Mouse (Mus musculus): Measurements from ENCODE around the gene Sec24b. TPM values are rescaled to one million over a fixed set of nuclear protein-coding genes. Genes with fewer than 3 reads are reported as not detected.

Gene Sec24b
- polyA plus RNA-seq, 1 experiment from 2014 or later = 33.5 TPM

DNA sequence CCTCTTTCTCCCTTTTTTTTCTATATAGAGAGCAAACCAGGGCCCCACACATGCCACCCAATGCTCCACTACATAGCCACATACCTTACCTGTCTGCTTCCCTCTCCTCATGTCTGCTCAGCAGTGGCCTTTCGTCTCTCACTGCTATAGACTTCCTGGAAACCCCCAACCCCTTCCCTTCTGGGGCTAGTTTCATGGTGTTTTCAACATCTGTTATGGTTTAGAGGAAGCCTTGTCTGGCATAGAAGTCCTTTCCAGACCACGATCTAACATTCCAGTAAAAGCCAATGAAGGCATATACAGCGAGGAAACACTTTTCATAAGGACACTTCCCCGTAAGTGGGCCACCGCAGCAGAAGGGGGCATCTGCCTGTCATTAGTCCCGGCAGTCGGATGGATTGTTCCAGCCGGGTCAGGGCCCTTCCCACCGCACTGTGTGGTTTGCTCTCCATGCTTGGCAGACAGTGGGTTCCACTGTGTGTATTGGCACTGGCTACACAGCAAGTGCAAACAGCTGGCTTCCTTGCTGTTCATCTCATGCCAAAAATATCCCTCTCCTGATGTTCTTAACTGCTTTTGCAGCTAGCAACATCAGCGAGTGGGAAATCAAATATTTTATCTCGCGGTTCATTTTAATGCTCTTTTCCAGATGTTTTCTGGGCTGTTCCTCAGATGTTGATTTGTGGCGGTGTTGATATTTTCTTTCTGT, 25.2 kb upstream of the Sec24b start:
- WGBS = 32% methylated on average over 13 of the region's 13 CpGs

DNA sequence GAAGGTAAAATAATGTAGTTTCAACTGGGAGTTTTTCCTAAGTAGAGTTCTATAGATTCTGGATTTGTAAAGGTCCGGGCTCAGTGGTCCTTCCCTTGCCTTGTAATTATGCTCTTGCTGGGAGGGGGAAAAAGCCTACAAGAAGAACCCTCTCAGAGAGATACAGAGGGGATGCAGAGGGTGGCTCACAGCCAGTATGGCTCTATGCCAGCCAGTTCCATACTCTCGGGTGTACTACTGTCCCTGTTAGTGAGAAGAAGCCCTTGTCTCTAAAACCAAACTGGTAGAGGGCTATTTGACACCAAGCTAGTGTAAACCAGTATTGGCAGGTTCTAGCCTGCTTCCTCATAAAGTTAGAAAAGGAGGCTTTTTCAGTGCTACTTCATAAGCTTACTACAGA, 22.0 kb upstream of the Sec24b start:
- Histone ChIP-seq H3K27ac (replicated peaks; ENCODE audit: low read depth, low read length) (no peak overlapping the region), H3K27me3 (replicated peaks; ENCODE audit: control insufficient read depth, insufficient read depth, low read length) (no peaks in the 10 kb centered on the region), H3K36me3 (ENCODE audit: control insufficient read depth, insufficient read depth, low read length) (no peaks in the 10 kb centered on the region), H3K4me1 (ENCODE audit: control insufficient read depth, insufficient read depth, low read length) (no peaks in the 10 kb centered on the region), H3K4me3 (ENCODE audit: low read depth, low read length) (no peak overlapping the region), H3K4me2 (ENCODE audit: low read depth, low read length) (no peak overlapping the region), H3K9ac (ENCODE audit: low read depth, low read length) (no peak overlapping the region), H3K9me3 (ENCODE audit: control insufficient read depth, low read length) (no peaks in the 10 kb centered on the region)
- 50% methylated on average over 2 of the region's 2 CpGs for WGBS
- DNase-seq (ENCODE audit: low spot score) (no peak), ATAC-seq (ENCODE audit: low read depth) (no peak)

More for the DNA sequence above, 25.2 kb upstream of the Sec24b start:
- DNase-seq (ENCODE audit: low spot score) = peak; percentile 93
- peak; percentile 93 for ATAC-seq (ENCODE audit: low read depth)
- no peaks in the 10 kb centered on the region for H3K9me3 ChIP-seq (ENCODE audit: control insufficient read depth, low read length)
- H3K36me3 ChIP-seq (ENCODE audit: control insufficient read depth, insufficient read depth, low read length) = no peaks in the 10 kb centered on the region
- H3K27me3 ChIP-seq (replicated peaks; ENCODE audit: control insufficient read depth, insufficient read depth, low read length) = no peaks in the 10 kb centered on the region; the same call in 1 of the 2 replicates
- H3K4me1 ChIP-seq (ENCODE audit: control insufficient read depth, insufficient read depth, low read length) = no peaks in the 10 kb centered on the region
- H3K4me3 ChIP-seq (ENCODE audit: low read depth, low read length) = no peak overlapping the region
- H3K9ac ChIP-seq (ENCODE audit: low read depth, low read length) = no peak overlapping the region
- H3K4me2 ChIP-seq (ENCODE audit: low read depth, low read length) = peak overlapping the region; percentile 35
- no peak overlapping the region for H3K27ac ChIP-seq (replicated peaks; ENCODE audit: low read depth, low read length)

- Histone ChIP-seq H3K27ac (replicated peaks; ENCODE audit: low read depth, low read length) (no peak overlapping the region), H3K36me3 (ENCODE audit: control insufficient read depth, insufficient read depth, low read length) (no peaks in the 10 kb centered on the region), H3K4me3 (ENCODE audit: low read depth, low read length) (no peak overlapping the region), H3K4me1 (ENCODE audit: control insufficient read depth, insufficient read depth, low read length) (no peaks in the 10 kb centered on the region), H3K4me2 (ENCODE audit: low read depth, low read length) (no peak overlapping the region), H3K9ac (ENCODE audit: low read depth, low read length) (no peak overlapping the region), H3K27me3 (replicated peaks; ENCODE audit: control insufficient read depth, insufficient read depth, low read length) (no peaks in the 10 kb centered on the region), H3K9me3 (ENCODE audit: control insufficient read depth, low read length) (no peaks in the 10 kb centered on the region)
- DNase-seq (ENCODE audit: low spot score) = no peak
- 73% methylated on average over 6 of the region's 6 CpGs for WGBS
- ATAC-seq (ENCODE audit: low read depth) = no peak
Measured at GRCm38 (mm10) chr3:130080666-130081065, 19.3 kb upstream of the Sec24b start.

DNA sequence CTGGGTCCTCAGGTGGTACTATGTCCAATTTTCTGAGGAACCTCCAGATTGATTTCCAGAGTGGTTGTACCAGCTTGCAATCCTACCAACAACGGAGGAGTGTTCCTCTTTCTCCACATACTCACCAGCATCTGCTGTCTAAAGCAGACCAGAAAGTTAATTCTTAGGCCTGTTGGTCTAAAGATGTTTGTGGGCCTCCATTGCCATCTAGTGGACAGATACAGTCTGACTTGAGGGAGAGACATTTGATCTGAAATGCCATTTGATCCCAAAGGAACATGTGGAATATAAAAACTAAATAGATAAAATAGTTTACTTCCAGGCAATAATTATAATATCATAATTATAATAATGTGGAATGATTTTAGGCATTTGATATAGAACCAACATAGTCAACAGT, 18.4 kb upstream of the Sec24b start:
- Histone ChIP-seq H3K4me1 (ENCODE audit: control insufficient read depth, insufficient read depth, low read length) (no peaks in the 10 kb centered on the region), H3K27me3 (replicated peaks; ENCODE audit: control insufficient read depth, insufficient read depth, low read length) (no peaks in the 10 kb centered on the region), H3K9ac (ENCODE audit: low read depth, low read length) (no peak overlapping the region), H3K27ac (replicated peaks; ENCODE audit: low read depth, low read length) (no peak overlapping the region), H3K9me3 (ENCODE audit: control insufficient read depth, low read length) (no peaks in the 10 kb centered on the region), H3K4me2 (ENCODE audit: low read depth, low read length) (no peak overlapping the region), H3K36me3 (ENCODE audit: control insufficient read depth, insufficient read depth, low read length) (no peaks in the 10 kb centered on the region), H3K4me3 (ENCODE audit: low read depth, low read length) (no peak overlapping the region)
- 5% methylated on average over 1 of the region's 1 CpGs for WGBS
- DNase-seq (ENCODE audit: low spot score) (peak; percentile 85), ATAC-seq (ENCODE audit: low read depth) (no peak; the same call in 1 of the 2 replicates)

DNA sequence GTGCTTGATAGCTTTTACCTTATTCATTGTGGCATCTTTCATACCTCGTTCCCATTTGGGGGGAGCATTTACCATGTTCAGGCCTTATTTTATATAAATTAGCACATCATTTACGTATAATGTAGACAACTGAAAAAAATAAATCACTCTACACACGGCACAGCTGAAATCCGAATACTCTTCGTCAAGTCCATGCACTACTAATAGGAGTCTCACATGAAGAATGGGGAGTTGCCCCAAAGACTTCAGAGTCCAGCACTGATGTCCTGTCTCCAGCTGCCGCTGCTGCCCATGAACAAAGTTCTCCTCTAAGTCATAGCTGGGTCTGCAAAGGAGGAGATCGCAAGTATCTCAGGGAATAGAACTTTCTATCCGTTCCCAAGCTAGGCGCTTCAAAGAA, 15.9 kb upstream of the Sec24b start:
- no peak overlapping the region for H3K9ac ChIP-seq (ENCODE audit: low read depth, low read length)
- WGBS = 89% methylated on average over 9 of the region's 9 CpGs
- H3K4me2 ChIP-seq (ENCODE audit: low read depth, low read length) = no peak overlapping the region
- H3K4me3 ChIP-seq (ENCODE audit: low read depth, low read length) = no peak overlapping the region
- no peaks in the 10 kb centered on the region for H3K27me3 ChIP-seq (replicated peaks; ENCODE audit: control insufficient read depth, insufficient read depth, low read length)
- no peaks in the 10 kb centered on the region for H3K9me3 ChIP-seq (ENCODE audit: control insufficient read depth, low read length)
- DNase-seq (ENCODE audit: low spot score) (no peak), ATAC-seq (ENCODE audit: low read depth) (no peak)
- H3K36me3 ChIP-seq (ENCODE audit: control insufficient read depth, insufficient read depth, low read length) = no peaks in the 10 kb centered on the region
- no peaks in the 10 kb centered on the region for H3K4me1 ChIP-seq (ENCODE audit: control insufficient read depth, insufficient read depth, low read length)
- no peak overlapping the region for H3K27ac ChIP-seq (replicated peaks; ENCODE audit: low read depth, low read length)

DNA sequence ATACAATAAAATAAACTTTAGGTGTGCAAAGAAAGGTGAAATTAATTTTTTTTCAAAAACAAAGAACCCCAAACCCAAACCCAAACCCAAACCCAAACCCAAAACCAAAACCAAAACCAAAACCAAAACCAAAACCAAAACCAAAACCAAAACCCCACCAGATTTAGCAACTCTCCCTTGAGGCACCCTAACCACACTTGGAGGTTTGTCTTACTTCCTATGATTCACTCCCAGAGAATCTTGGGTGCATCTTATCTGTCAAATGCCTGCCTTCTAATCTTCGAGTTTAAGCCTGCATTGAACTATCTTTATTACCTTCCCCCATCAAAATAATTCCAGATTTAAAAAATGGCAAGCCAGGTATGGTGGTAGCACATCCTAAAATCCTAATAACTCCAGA, 14.4 kb upstream of the Sec24b start:
- H3K9ac ChIP-seq (ENCODE audit: low read depth, low read length) = no peak overlapping the region
- ATAC-seq (ENCODE audit: low read depth) = no peak
- H3K27ac ChIP-seq (replicated peaks; ENCODE audit: low read depth, low read length) = no peak overlapping the region
- H3K4me3 ChIP-seq (ENCODE audit: low read depth, low read length) = no peak overlapping the region
- 60% methylated on average over 1 of the region's 1 CpGs for WGBS
- no peaks in the 10 kb centered on the region for H3K4me1 ChIP-seq (ENCODE audit: control insufficient read depth, insufficient read depth, low read length)
- no peaks in the 10 kb centered on the region for H3K27me3 ChIP-seq (replicated peaks; ENCODE audit: control insufficient read depth, insufficient read depth, low read length)
- no peaks in the 10 kb centered on the region for H3K9me3 ChIP-seq (ENCODE audit: control insufficient read depth, low read length)
- DNase-seq (ENCODE audit: low spot score) = no peak
- H3K36me3 ChIP-seq (ENCODE audit: control insufficient read depth, insufficient read depth, low read length) = no peaks in the 10 kb centered on the region
- H3K4me2 ChIP-seq (ENCODE audit: low read depth, low read length) = no peak overlapping the region

DNA sequence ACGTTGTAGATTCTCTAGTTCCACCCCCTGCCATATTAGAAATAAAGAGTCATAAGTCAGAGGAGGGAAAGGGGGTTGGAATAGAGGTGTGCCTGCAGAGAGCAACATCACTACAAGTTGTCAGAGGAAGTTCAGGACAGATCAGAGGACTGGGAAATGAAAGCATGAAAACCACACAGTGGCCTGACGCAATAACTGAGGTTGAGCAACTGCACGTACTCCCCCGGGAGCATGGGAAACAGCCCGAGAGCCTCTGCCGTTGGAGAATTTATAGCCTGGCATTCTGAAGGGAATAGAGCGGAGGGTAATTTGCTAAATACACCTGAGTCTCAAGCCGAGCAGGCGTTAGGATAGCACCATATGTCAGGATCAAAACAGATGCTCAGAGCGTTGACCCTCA, 11.7 kb upstream of the Sec24b start:
- ATAC-seq (ENCODE audit: low read depth) = peak; percentile 72; the same call in 1 of the 2 replicates
- no peak overlapping the region for H3K4me2 ChIP-seq (ENCODE audit: low read depth, low read length)

DNA sequence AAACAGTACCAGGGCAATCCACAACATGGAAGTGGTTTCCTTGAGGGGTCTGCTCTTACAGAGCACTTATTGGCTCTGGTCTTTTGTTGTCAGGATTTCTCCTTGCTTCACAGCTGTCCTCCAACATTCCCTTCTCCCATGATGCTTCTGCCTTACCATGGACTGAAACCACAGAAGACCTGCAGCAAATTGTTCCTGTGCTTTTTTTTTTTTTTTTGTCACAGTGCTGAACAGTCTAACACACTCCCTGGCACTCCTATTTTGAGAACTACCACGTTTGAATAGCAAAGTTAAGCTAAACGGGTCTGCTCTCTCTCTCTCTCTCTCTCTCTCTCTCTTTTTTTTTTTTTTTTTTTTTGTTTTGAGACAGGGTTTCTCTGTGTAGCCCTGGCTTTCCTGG, 10.6 kb upstream of the Sec24b start:
- Histone ChIP-seq H3K27me3 (replicated peaks; ENCODE audit: control insufficient read depth, insufficient read depth, low read length) (no peaks in the 10 kb centered on the region), H3K4me2 (ENCODE audit: low read depth, low read length) (no peak overlapping the region), H3K36me3 (ENCODE audit: control insufficient read depth, insufficient read depth, low read length) (no peaks in the 10 kb centered on the region), H3K4me3 (ENCODE audit: low read depth, low read length) (no peak overlapping the region), H3K27ac (replicated peaks; ENCODE audit: low read depth, low read length) (no peak overlapping the region), H3K4me1 (ENCODE audit: control insufficient read depth, insufficient read depth, low read length) (no peaks in the 10 kb centered on the region), H3K9me3 (ENCODE audit: control insufficient read depth, low read length) (no peaks in the 10 kb centered on the region), H3K9ac (ENCODE audit: low read depth, low read length) (no peak overlapping the region)
- ATAC-seq (ENCODE audit: low read depth) (no peak), DNase-seq (ENCODE audit: low spot score) (no peak)
- WGBS = 59% methylated on average over 2 of the region's 2 CpGs

More for the DNA sequence above, 11.7 kb upstream of the Sec24b start:
- no peak overlapping the region for H3K9ac ChIP-seq (ENCODE audit: low read depth, low read length)
- peak; percentile 50 for DNase-seq (ENCODE audit: low spot score)
- H3K36me3 ChIP-seq (ENCODE audit: control insufficient read depth, insufficient read depth, low read length) = no peaks in the 10 kb centered on the region
- WGBS = 51% methylated on average over 10 of the region's 10 CpGs
- H3K9me3 ChIP-seq (ENCODE audit: control insufficient read depth, low read length) = no peaks in the 10 kb centered on the region
- H3K27me3 ChIP-seq (replicated peaks; ENCODE audit: control insufficient read depth, insufficient read depth, low read length) = no peaks in the 10 kb centered on the region
- no peaks in the 10 kb centered on the region for H3K4me1 ChIP-seq (ENCODE audit: control insufficient read depth, insufficient read depth, low read length)
- no peak overlapping the region for H3K4me3 ChIP-seq (ENCODE audit: low read depth, low read length)
- H3K27ac ChIP-seq (replicated peaks; ENCODE audit: low read depth, low read length) = no peak overlapping the region

- WGBS = 1% methylated on average over 25 of the region's 92 CpGs
- ATAC-seq (ENCODE audit: low read depth) = peak; percentile 96
Measured at GRCm38 (mm10) chr3:130060396-130061029, 840 bp downstream of the Sec24b start.

More at GRCm38 (mm10) chr3:130060396-130061029, 840 bp downstream of the Sec24b start:
- peak overlapping the region; percentile 98 for H3K27ac ChIP-seq (replicated peaks; ENCODE audit: low read depth, low read length)
- H3K4me2 ChIP-seq (ENCODE audit: low read depth, low read length) = peak overlapping the region; percentile 78
- H3K36me3 ChIP-seq (ENCODE audit: control insufficient read depth, insufficient read depth, low read length) = no peaks in the 10 kb centered on the region
- H3K9ac ChIP-seq (ENCODE audit: low read depth, low read length) = peak overlapping the region; percentile 98
- peaks cover 27% of the 10 kb centered on the region for H3K4me1 ChIP-seq (ENCODE audit: control insufficient read depth, insufficient read depth, low read length)
- H3K27me3 ChIP-seq (replicated peaks; ENCODE audit: control insufficient read depth, insufficient read depth, low read length) = no peaks in the 10 kb centered on the region
- DNase-seq (ENCODE audit: low spot score) = peak; percentile 92
- H3K9me3 ChIP-seq (ENCODE audit: control insufficient read depth, low read length) = no peaks in the 10 kb centered on the region
- H3K4me3 ChIP-seq (ENCODE audit: low read depth, low read length) = peak overlapping the region; percentile 88
